Mouse (Mus musculus): Measurements from ENCODE around the gene Stk31. TPM values are rescaled to one million over a fixed set of nuclear protein-coding genes. Genes with fewer than 3 reads are reported as not detected.
"Not testable (repeated sequence)": the region's sequence is repeated elsewhere in the genome, so short reads cannot be mapped to it uniquely, and the experiment has no call there.

Gene Stk31
- total and polyA plus RNA-seq, 2 experiments from 2014 or later, result 0.05 to 0.67 TPM

DNA sequence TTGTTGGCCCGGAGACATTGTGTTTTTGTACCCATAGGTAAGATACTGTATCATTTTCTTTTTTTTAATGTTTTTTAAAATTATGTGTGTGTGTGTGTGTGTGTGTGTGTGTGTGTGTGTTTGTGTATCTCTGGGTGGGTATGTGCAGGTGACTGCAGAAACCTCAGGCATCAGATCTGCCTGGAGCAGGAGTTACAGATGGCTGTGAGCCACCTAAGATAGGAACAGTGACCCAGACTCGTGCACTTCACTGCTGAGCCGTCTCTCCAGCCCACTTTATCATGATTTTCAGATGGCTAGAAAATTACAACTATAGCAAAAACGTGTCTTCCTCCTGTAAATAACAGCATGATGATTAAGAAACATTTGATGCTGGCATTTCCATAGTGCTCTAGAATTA, 22.7 kb upstream of the Stk31 start:
- WGBS, result 81% methylated on average over 4 of the region's 4 CpGs
- Histone ChIP-seq H3K4me1 (ENCODE audit: insufficient read depth) (no peaks in the 10 kb centered on the region), H3K9me3 (ENCODE audit: low read length) (no peaks in the 10 kb centered on the region), H3K27me3 (ENCODE audit: insufficient read depth, low read length) (no peaks in the 10 kb centered on the region), H3K4me3 (ENCODE audit: low read depth, low read length) (no peak overlapping the region), H3K4me2 (ENCODE audit: low read depth) (no peak overlapping the region), H3K36me3 (ENCODE audit: insufficient read depth) (no peaks in the 10 kb centered on the region), H3K9ac (no peak overlapping the region), H3K27ac (ENCODE audit: low read depth, low read length) (no peak overlapping the region)
- ATAC-seq (no peak), DNase-seq (no peak)
- no peak for TF ChIP-seq CTCF (IDR thresholded peaks at IDR 0.05; ENCODE audit: low read depth)

DNA sequence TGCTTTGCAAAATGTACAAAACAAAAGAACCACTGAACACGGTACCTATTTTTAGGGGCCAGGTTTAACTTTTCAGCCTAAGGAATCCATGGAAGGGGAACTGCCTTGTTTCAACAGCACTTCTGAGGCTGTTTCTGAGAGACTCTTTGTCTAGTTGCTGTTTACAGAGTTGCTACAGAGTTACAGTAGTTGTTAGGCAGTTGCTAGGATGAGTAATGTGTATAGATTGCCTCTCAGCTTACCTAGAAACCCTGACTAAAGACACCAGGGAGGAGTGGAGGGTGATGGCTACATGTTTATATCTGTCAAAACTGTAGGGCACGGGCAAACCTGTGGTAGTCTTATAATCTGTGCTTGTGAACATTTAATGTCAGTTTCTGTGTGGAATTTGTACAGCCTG, 21.5 kb upstream of the Stk31 start:
- Histone ChIP-seq H3K4me2 (ENCODE audit: low read depth) (no peak overlapping the region), H3K4me3 (ENCODE audit: low read depth, low read length) (no peak overlapping the region), H3K4me1 (ENCODE audit: insufficient read depth) (no peaks in the 10 kb centered on the region), H3K36me3 (ENCODE audit: insufficient read depth) (no peaks in the 10 kb centered on the region), H3K9me3 (ENCODE audit: low read length) (no peaks in the 10 kb centered on the region), H3K9ac (no peak overlapping the region), H3K27ac (ENCODE audit: low read depth, low read length) (no peak overlapping the region), H3K27me3 (ENCODE audit: insufficient read depth, low read length) (no peaks in the 10 kb centered on the region)
- DNase-seq (no peak), ATAC-seq (no peak)
- WGBS, result 60% methylated on average over 2 of the region's 2 CpGs
- no peak for TF ChIP-seq CTCF (IDR thresholded peaks at IDR 0.05; ENCODE audit: low read depth)

DNA sequence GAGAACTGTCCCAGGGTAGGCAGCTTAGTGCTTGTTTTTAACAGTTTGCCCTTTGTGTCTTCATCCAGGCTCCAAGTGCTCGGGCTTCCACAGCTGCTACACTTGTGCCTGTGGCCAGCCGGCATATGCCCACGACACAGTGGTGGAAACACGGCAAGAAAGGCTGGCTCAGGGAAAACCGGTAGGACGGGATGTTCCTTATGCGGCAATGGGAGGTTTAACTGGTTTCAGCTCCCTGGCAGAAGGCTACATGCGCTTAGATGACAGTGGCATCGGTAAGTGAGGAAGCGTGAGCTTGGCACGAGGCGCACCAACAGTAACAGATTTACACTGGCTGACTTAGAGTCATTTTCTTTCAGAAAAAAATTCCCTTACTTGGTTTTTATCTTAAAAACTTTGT, 17.1 kb upstream of the Stk31 start:
- Histone ChIP-seq H3K27me3 (ENCODE audit: insufficient read depth, low read length) (no peaks in the 10 kb centered on the region), H3K9me3 (ENCODE audit: low read length) (no peaks in the 10 kb centered on the region), H3K36me3 (ENCODE audit: insufficient read depth) (no peaks in the 10 kb centered on the region), H3K4me3 (ENCODE audit: low read depth, low read length) (no peak overlapping the region), H3K4me1 (ENCODE audit: insufficient read depth) (no peaks in the 10 kb centered on the region), H3K27ac (ENCODE audit: low read depth, low read length) (no peak overlapping the region), H3K9ac (no peak overlapping the region), H3K4me2 (ENCODE audit: low read depth) (no peak overlapping the region)
- DNase-seq, result peak; percentile 4
- no peak for ATAC-seq
- WGBS, result 62% methylated on average over 12 of the region's 12 CpGs
- TF ChIP-seq CTCF (IDR thresholded peaks at IDR 0.05; ENCODE audit: low read depth), result no peak

DNA sequence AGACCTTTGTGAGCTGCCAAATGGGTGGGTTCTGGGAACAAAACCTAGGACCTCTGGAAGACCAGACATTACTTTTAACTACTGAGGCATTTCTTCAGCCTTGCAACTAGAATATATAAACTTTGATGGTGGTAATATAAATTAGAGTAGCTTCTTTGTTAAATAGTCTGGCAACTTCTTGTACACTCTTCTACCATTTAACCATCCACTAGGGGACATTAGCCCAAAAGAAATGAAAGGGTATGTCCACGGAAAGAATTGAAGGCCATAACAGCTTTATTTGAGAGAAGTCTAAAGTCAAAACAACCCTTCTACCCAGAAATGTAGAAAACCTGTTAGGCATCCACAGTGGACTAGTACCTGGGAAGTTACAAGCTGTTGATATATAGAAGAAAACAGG, 1.1 kb upstream of the Stk31 start:
- Histone ChIP-seq H3K4me3 (ENCODE audit: low read depth, low read length) (no peak overlapping the region), H3K9me3 (ENCODE audit: low read length) (no peaks in the 10 kb centered on the region), H3K4me2 (ENCODE audit: low read depth) (no peak overlapping the region), H3K4me1 (ENCODE audit: insufficient read depth) (no peaks in the 10 kb centered on the region), H3K27ac (ENCODE audit: low read depth, low read length) (no peak overlapping the region), H3K27me3 (ENCODE audit: insufficient read depth, low read length) (no peaks in the 10 kb centered on the region), H3K9ac (no peak overlapping the region), H3K36me3 (ENCODE audit: insufficient read depth) (no peaks in the 10 kb centered on the region)
- DNase-seq, result no peak
- 63% methylated on average over 1 of the region's 1 CpGs for WGBS
- no peak for TF ChIP-seq CTCF (IDR thresholded peaks at IDR 0.05; ENCODE audit: low read depth)
- no peak for ATAC-seq

DNA sequence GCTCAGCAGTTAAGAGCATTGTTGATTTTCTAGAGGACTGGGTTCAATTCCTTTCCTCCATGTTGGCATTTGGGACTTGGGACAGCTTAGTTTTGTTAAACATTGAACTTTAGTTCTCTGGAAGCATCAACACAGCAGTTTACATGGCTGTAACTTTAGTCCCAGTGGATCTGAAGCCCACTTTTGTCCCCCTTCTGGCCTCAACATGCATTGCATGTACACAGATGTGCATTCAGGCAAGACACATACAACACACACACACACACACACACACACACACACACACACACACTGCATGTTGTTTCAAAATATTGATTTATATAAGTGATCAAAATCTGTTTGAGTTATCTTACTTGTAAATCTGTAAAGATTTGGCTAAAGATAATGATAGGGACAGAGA, 2.1 kb downstream of the Stk31 start:
- Histone ChIP-seq H3K27ac (ENCODE audit: low read depth, low read length) (no peak overlapping the region), H3K36me3 (ENCODE audit: insufficient read depth) (no peaks in the 10 kb centered on the region), H3K27me3 (ENCODE audit: insufficient read depth, low read length) (no peaks in the 10 kb centered on the region), H3K4me3 (ENCODE audit: low read depth, low read length) (no peak overlapping the region), H3K9ac (no peak overlapping the region), H3K4me1 (ENCODE audit: insufficient read depth) (no peaks in the 10 kb centered on the region), H3K4me2 (ENCODE audit: low read depth) (no peak overlapping the region), H3K9me3 (ENCODE audit: low read length) (no peaks in the 10 kb centered on the region)
- peak; percentile 68 for TF ChIP-seq CTCF (IDR thresholded peaks at IDR 0.05; ENCODE audit: low read depth)
- ATAC-seq (no peak), DNase-seq (peak; percentile 44)

DNA sequence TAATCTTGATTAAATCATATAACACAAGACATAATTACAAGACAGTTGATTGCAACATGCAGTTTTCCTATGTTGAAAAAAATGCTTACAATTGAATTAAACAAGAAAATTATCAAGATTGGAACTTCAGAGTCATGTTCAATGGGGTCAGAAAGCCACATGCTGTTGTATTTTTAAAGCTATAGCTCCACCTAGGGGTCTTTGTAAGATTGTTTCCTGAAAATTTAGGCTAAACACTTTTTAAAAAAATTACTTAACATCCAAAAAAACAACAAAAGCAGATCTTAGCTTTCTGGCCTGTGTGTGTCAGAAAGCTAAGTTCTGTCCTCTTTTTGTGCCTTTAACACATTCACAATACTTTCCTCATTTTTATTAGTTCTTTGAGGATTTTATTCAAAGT, 3.0 kb downstream of the Stk31 start:
- Histone ChIP-seq H3K27me3 (ENCODE audit: insufficient read depth, low read length) (no peaks in the 10 kb centered on the region), H3K4me3 (ENCODE audit: low read depth, low read length) (no peak overlapping the region), H3K27ac (ENCODE audit: low read depth, low read length) (no peak overlapping the region), H3K9ac (no peak overlapping the region), H3K4me2 (ENCODE audit: low read depth) (no peak overlapping the region), H3K4me1 (ENCODE audit: insufficient read depth) (no peaks in the 10 kb centered on the region), H3K9me3 (ENCODE audit: low read length) (no peaks in the 10 kb centered on the region), H3K36me3 (ENCODE audit: insufficient read depth) (no peaks in the 10 kb centered on the region)
- TF ChIP-seq CTCF (IDR thresholded peaks at IDR 0.05; ENCODE audit: low read depth), result peak; percentile 62
- DNase-seq (peak; percentile 50), ATAC-seq (no peak)

DNA sequence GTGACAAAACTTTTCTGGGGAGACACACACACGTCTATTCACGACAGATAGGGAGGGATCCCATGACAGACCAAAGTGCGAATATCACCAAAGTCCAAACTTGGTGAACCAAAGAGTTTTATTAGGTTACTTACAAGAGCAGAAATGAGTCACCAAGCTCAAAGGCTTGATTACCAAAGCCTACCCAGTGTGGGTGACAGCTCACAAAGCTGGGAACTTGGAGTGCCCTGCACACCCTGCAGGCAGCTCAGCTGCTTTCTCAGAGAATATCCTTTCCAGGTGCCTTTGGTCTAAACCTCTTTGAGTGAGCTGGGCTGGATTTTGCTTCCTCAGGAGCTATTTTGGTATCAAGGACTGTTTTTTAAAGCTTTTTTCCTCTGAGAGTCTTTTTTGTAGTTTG, 15.4 kb downstream of the Stk31 start:
- no peaks in the 10 kb centered on the region for H3K4me1 ChIP-seq (ENCODE audit: insufficient read depth)
- WGBS, result 79% methylated on average over 3 of the region's 3 CpGs
- H3K9ac ChIP-seq, result no peak overlapping the region
- no peak for TF ChIP-seq CTCF (IDR thresholded peaks at IDR 0.05; ENCODE audit: low read depth)
- H3K36me3 ChIP-seq (ENCODE audit: insufficient read depth), result no peaks in the 10 kb centered on the region
- H3K9me3 ChIP-seq (ENCODE audit: low read length), result no peaks in the 10 kb centered on the region
- H3K27me3 ChIP-seq (ENCODE audit: insufficient read depth, low read length), result no peaks in the 10 kb centered on the region
- H3K4me2 ChIP-seq (ENCODE audit: low read depth), result no peak overlapping the region
- no peak overlapping the region for H3K27ac ChIP-seq (ENCODE audit: low read depth, low read length)
- DNase-seq (no peak), ATAC-seq (no peak)
- H3K4me3 ChIP-seq (ENCODE audit: low read depth, low read length), result no peak overlapping the region

DNA sequence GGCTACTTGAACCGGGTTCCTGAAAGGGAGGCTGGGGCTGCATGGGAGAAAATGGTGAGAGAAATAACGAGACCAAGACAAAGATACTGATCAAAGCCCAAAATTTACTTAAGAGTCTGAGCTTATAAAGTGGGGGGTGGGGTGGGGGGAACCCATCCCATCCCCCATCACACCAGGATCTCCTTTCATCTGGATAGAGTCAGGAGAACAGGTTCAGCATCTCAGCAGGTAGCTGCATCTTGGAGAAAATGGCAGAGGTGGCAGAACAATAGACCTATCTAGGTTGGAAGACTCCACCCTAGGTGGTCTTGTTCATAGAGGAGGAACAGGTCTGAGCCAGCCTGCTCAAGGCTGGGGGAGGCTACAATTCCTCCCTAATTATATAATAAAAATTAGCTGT, 17.6 kb downstream of the Stk31 start:
- not testable (repeated sequence) for H3K9me3 ChIP-seq (ENCODE audit: low read length); ATAC-seq; H3K27me3 ChIP-seq (ENCODE audit: insufficient read depth, low read length); H3K4me1 ChIP-seq (ENCODE audit: insufficient read depth); H3K27ac ChIP-seq (ENCODE audit: low read depth, low read length); DNase-seq; H3K9ac ChIP-seq; H3K36me3 ChIP-seq (ENCODE audit: insufficient read depth); H3K4me2 ChIP-seq (ENCODE audit: low read depth); H3K4me3 ChIP-seq (ENCODE audit: low read depth, low read length)
- WGBS, result 51% methylated on average over 2 of the region's 2 CpGs
